Mouse (Mus musculus): ENCODE data around the gene Micu1. TPM values are rescaled to one million over a fixed set of nuclear protein-coding genes. Genes with fewer than 3 reads are reported as not detected.

Gene Micu1
- polyA plus RNA-seq, 1 experiment from 2014 or later = 69.1 TPM

- WGBS = 81% methylated on average over 11 of the region's 11 CpGs
- Histone ChIP-seq H3K27ac (ENCODE audit: low read depth, low read length) (no peak overlapping the region), H3K4me2 (ENCODE audit: low read length) (no peak overlapping the region), H3K4me3 (ENCODE audit: low read depth, low read length) (no peak overlapping the region), H3K9me3 (replicated peaks; ENCODE audit: control insufficient read depth, low read length) (no peaks in the 10 kb centered on the region), H3K4me1 (ENCODE audit: control insufficient read depth, insufficient read depth, low read length) (no peaks in the 10 kb centered on the region), H3K27me3 (replicated peaks; ENCODE audit: control insufficient read depth, insufficient read depth, low read length) (no peaks in the 10 kb centered on the region), H3K36me3 (ENCODE audit: control insufficient read depth, insufficient read depth, low read length) (peaks cover 10% of the 10 kb centered on the region; the same call in 1 of the 2 replicates), H3K9ac (ENCODE audit: low read length) (no peak overlapping the region)
- ATAC-seq (no peak), DNase-seq (ENCODE audit: low spot score) (no peak)
Measured at GRCm38 (mm10) chr10:59787140-59787800, 85.0 kb downstream of the Micu1 start.

- H3K4me2 ChIP-seq (ENCODE audit: low read length) = no peak overlapping the region
- WGBS = 82% methylated on average over 8 of the region's 8 CpGs
- DNase-seq (ENCODE audit: low spot score) (no peak), ATAC-seq (no peak)
- H3K4me1 ChIP-seq (ENCODE audit: control insufficient read depth, insufficient read depth, low read length) = no peaks in the 10 kb centered on the region
- no peaks in the 10 kb centered on the region for H3K9me3 ChIP-seq (replicated peaks; ENCODE audit: control insufficient read depth, low read length)
- no peaks in the 10 kb centered on the region for H3K27me3 ChIP-seq (replicated peaks; ENCODE audit: control insufficient read depth, insufficient read depth, low read length)
- no peak overlapping the region for H3K4me3 ChIP-seq (ENCODE audit: low read depth, low read length)
- H3K36me3 ChIP-seq (ENCODE audit: control insufficient read depth, insufficient read depth, low read length) = peaks cover 12% of the 10 kb centered on the region; the same call in 1 of the 2 replicates
- H3K27ac ChIP-seq (ENCODE audit: low read depth, low read length) = no peak overlapping the region
- no peak overlapping the region for H3K9ac ChIP-seq (ENCODE audit: low read length)
Measured at GRCm38 (mm10) chr10:59787870-59788269, 85.6 kb downstream of the Micu1 start.

GRCm38 (mm10) chr10:59790291-59790929 lies 88.1 kb downstream of the Micu1 start:
- no peak overlapping the region for H3K4me2 ChIP-seq (ENCODE audit: low read length)
- H3K36me3 ChIP-seq (ENCODE audit: control insufficient read depth, insufficient read depth, low read length) = peaks cover 13% of the 10 kb centered on the region; the same call in 1 of the 2 replicates
- WGBS = 91% methylated on average over 11 of the region's 11 CpGs
- no peaks in the 10 kb centered on the region for H3K9me3 ChIP-seq (replicated peaks; ENCODE audit: control insufficient read depth, low read length)
- DNase-seq (ENCODE audit: low spot score) (no peak), ATAC-seq (no peak)
- no peak overlapping the region for H3K9ac ChIP-seq (ENCODE audit: low read length)
- H3K4me1 ChIP-seq (ENCODE audit: control insufficient read depth, insufficient read depth, low read length) = no peaks in the 10 kb centered on the region
- H3K27ac ChIP-seq (ENCODE audit: low read depth, low read length) = no peak overlapping the region
- no peaks in the 10 kb centered on the region for H3K27me3 ChIP-seq (replicated peaks; ENCODE audit: control insufficient read depth, insufficient read depth, low read length)
- H3K4me3 ChIP-seq (ENCODE audit: low read depth, low read length) = no peak overlapping the region

GRCm38 (mm10) chr10:59791896-59792295 lies 89.6 kb downstream of the Micu1 start:
- DNase-seq (ENCODE audit: low spot score) = no peak
- Histone ChIP-seq H3K4me1 (ENCODE audit: control insufficient read depth, insufficient read depth, low read length) (no peaks in the 10 kb centered on the region), H3K27ac (ENCODE audit: low read depth, low read length) (no peak overlapping the region), H3K4me2 (ENCODE audit: low read length) (no peak overlapping the region), H3K27me3 (replicated peaks; ENCODE audit: control insufficient read depth, insufficient read depth, low read length) (no peaks in the 10 kb centered on the region), H3K9me3 (replicated peaks; ENCODE audit: control insufficient read depth, low read length) (no peaks in the 10 kb centered on the region), H3K4me3 (ENCODE audit: low read depth, low read length) (no peak overlapping the region), H3K9ac (ENCODE audit: low read length) (no peak overlapping the region), H3K36me3 (ENCODE audit: control insufficient read depth, insufficient read depth, low read length) (peaks cover 13% of the 10 kb centered on the region; the same call in 1 of the 2 replicates)
- ATAC-seq = no peak
- 68% methylated on average over 5 of the region's 5 CpGs for WGBS

GRCm38 (mm10) chr10:59792575-59793176 lies 90.4 kb downstream of the Micu1 start:
- Histone ChIP-seq H3K27me3 (replicated peaks; ENCODE audit: control insufficient read depth, insufficient read depth, low read length) (no peaks in the 10 kb centered on the region), H3K4me2 (ENCODE audit: low read length) (no peak overlapping the region), H3K9me3 (replicated peaks; ENCODE audit: control insufficient read depth, low read length) (no peaks in the 10 kb centered on the region), H3K4me3 (ENCODE audit: low read depth, low read length) (no peak overlapping the region), H3K27ac (ENCODE audit: low read depth, low read length) (no peak overlapping the region), H3K36me3 (ENCODE audit: control insufficient read depth, insufficient read depth, low read length) (peaks cover 13% of the 10 kb centered on the region; the same call in 1 of the 2 replicates), H3K9ac (ENCODE audit: low read length) (no peak overlapping the region), H3K4me1 (ENCODE audit: control insufficient read depth, insufficient read depth, low read length) (no peaks in the 10 kb centered on the region)
- ATAC-seq (no peak), DNase-seq (ENCODE audit: low spot score) (no peak)
- WGBS = 90% methylated on average over 9 of the region's 9 CpGs

GRCm38 (mm10) chr10:59793454-59793853 lies 91.2 kb downstream of the Micu1 start:
- H3K27me3 ChIP-seq (replicated peaks; ENCODE audit: control insufficient read depth, insufficient read depth, low read length) = no peaks in the 10 kb centered on the region
- no peak for DNase-seq (ENCODE audit: low spot score)
- peaks cover 13% of the 10 kb centered on the region; the same call in 1 of the 2 replicates for H3K36me3 ChIP-seq (ENCODE audit: control insufficient read depth, insufficient read depth, low read length)
- H3K9me3 ChIP-seq (replicated peaks; ENCODE audit: control insufficient read depth, low read length) = no peaks in the 10 kb centered on the region
- 61% methylated on average over 3 of the region's 3 CpGs for WGBS
- H3K27ac ChIP-seq (ENCODE audit: low read depth, low read length) = no peak overlapping the region
- H3K4me2 ChIP-seq (ENCODE audit: low read length) = no peak overlapping the region
- no peak overlapping the region for H3K4me3 ChIP-seq (ENCODE audit: low read depth, low read length)
- ATAC-seq = no peak
- no peak overlapping the region; the same call in 1 of the 2 replicates for H3K9ac ChIP-seq (ENCODE audit: low read length)
- no peaks in the 10 kb centered on the region for H3K4me1 ChIP-seq (ENCODE audit: control insufficient read depth, insufficient read depth, low read length)

GRCm38 (mm10) chr10:59795085-59795484 lies 92.8 kb downstream of the Micu1 start:
- H3K4me1 ChIP-seq (ENCODE audit: control insufficient read depth, insufficient read depth, low read length) = peaks cover 4% of the 10 kb centered on the region; the same call in 1 of the 2 replicates
- 0 out of 2 replicates have a peak, but pooled peaks cover 2% of the 10 kb centered on the region for H3K36me3 ChIP-seq (ENCODE audit: control insufficient read depth, insufficient read depth, low read length)
- 92% methylated on average over 7 of the region's 7 CpGs for WGBS
- no peak for DNase-seq (ENCODE audit: low spot score)
- ATAC-seq = no peak
- H3K9ac ChIP-seq (ENCODE audit: low read length) = no peak overlapping the region
- no peaks in the 10 kb centered on the region for H3K27me3 ChIP-seq (replicated peaks; ENCODE audit: control insufficient read depth, insufficient read depth, low read length)
- no peak overlapping the region for H3K4me3 ChIP-seq (ENCODE audit: low read depth, low read length)
- no peaks in the 10 kb centered on the region for H3K9me3 ChIP-seq (replicated peaks; ENCODE audit: control insufficient read depth, low read length)
- no peak overlapping the region for H3K4me2 ChIP-seq (ENCODE audit: low read length)
- no peak overlapping the region for H3K27ac ChIP-seq (ENCODE audit: low read depth, low read length)

GRCm38 (mm10) chr10:59795902-59796301 lies 93.6 kb downstream of the Micu1 start:
- no peaks in the 10 kb centered on the region for H3K9me3 ChIP-seq (replicated peaks; ENCODE audit: control insufficient read depth, low read length)
- ATAC-seq (no peak), DNase-seq (ENCODE audit: low spot score) (no peak)
- H3K4me3 ChIP-seq (ENCODE audit: low read depth, low read length) = no peak overlapping the region
- no peaks in the 10 kb centered on the region for H3K27me3 ChIP-seq (replicated peaks; ENCODE audit: control insufficient read depth, insufficient read depth, low read length)
- H3K36me3 ChIP-seq (ENCODE audit: control insufficient read depth, insufficient read depth, low read length) = 0 out of 2 replicates have a peak, but pooled peaks cover 2% of the 10 kb centered on the region
- peaks cover 4% of the 10 kb centered on the region; the same call in 1 of the 2 replicates for H3K4me1 ChIP-seq (ENCODE audit: control insufficient read depth, insufficient read depth, low read length)
- H3K27ac ChIP-seq (ENCODE audit: low read depth, low read length) = no peak overlapping the region
- H3K4me2 ChIP-seq (ENCODE audit: low read length) = no peak overlapping the region
- no peak overlapping the region for H3K9ac ChIP-seq (ENCODE audit: low read length)
- 44% methylated on average over 4 of the region's 4 CpGs for WGBS

GRCm38 (mm10) chr10:59798371-59798770 lies 96.1 kb downstream of the Micu1 start:
- ATAC-seq = no peak
- H3K4me3 ChIP-seq (ENCODE audit: low read depth, low read length) = no peak overlapping the region
- no peaks in the 10 kb centered on the region for H3K9me3 ChIP-seq (replicated peaks; ENCODE audit: control insufficient read depth, low read length)
- no peaks in the 10 kb centered on the region for H3K27me3 ChIP-seq (replicated peaks; ENCODE audit: control insufficient read depth, insufficient read depth, low read length)
- no peak overlapping the region for H3K27ac ChIP-seq (ENCODE audit: low read depth, low read length)
- H3K4me2 ChIP-seq (ENCODE audit: low read length) = no peak overlapping the region
- WGBS = 79% methylated on average over 3 of the region's 3 CpGs
- H3K4me1 ChIP-seq (ENCODE audit: control insufficient read depth, insufficient read depth, low read length) = peaks cover 4% of the 10 kb centered on the region; the same call in 1 of the 2 replicates
- no peaks in the 10 kb centered on the region for H3K36me3 ChIP-seq (ENCODE audit: control insufficient read depth, insufficient read depth, low read length)
- H3K9ac ChIP-seq (ENCODE audit: low read length) = no peak overlapping the region
- no peak for DNase-seq (ENCODE audit: low spot score)
